Mouse (Mus musculus): ENCODE results near the gene Slc16a4.
"Not testable (repeated sequence)": the region's sequence is repeated elsewhere in the genome, so short reads cannot be mapped to it uniquely, and the experiment has no call there.

Slc16a4 gene

GRCm38 (mm10) chr3:107295672-107296360 lies 4.8 kb downstream of the Slc16a4 start:
- DNase-seq (ENCODE audit: low spot score in 2 of 2): no peak

GRCm38 (mm10) chr3:107296917-107297316 lies 5.9 kb downstream of the Slc16a4 start:
- DNase-seq (ENCODE audit: low spot score in 2 of 2): not testable (repeated sequence)

GRCm38 (mm10) chr3:107317338-107317737 lies 26.3 kb downstream of the Slc16a4 start:
- DNase-seq (ENCODE audit: low spot score in 2 of 2): no peak

GRCm38 (mm10) chr3:107321141-107321540 lies 30.1 kb downstream of the Slc16a4 start:
- DNase-seq (ENCODE audit: low spot score in 2 of 2): no peak

GRCm38 (mm10) chr3:107321776-107322175 lies 30.7 kb downstream of the Slc16a4 start:
- DNase-seq (ENCODE audit: low spot score in 2 of 2): no peak

- DNase-seq (ENCODE audit: low spot score in 2 of 2): no peak
Observed at GRCm38 (mm10) chr3:107326442-107326841, 35.4 kb downstream of the Slc16a4 start.

GRCm38 (mm10) chr3:107330503-107331424 lies 39.7 kb downstream of the Slc16a4 start:
- no peak for DNase-seq (ENCODE audit: low spot score in 2 of 2)

GRCm38 (mm10) chr3:107331746-107332126 lies 40.7 kb downstream of the Slc16a4 start:
- no peak for DNase-seq (ENCODE audit: low spot score in 2 of 2)

- DNase-seq (ENCODE audit: low spot score in 2 of 2): peak; percentile 58 to 66
Observed at GRCm38 (mm10) chr3:107332127-107332959, 41.3 kb downstream of the Slc16a4 start.

- peak; percentile 94 to 98 for DNase-seq (ENCODE audit: low spot score in 2 of 2)
Observed at GRCm38 (mm10) chr3:107332960-107333380, 41.9 kb downstream of the Slc16a4 start.

GRCm38 (mm10) chr3:107333381-107334201 lies 42.6 kb downstream of the Slc16a4 start, which contains the start of gene Rbm15:
TSS of gene Rbm15 (minus strand) at chr3:107333673.
- DNase-seq (ENCODE audit: low spot score in 2 of 2): peak; percentile 96 to 100

GRCm38 (mm10) chr3:107334202-107334934 lies 43.3 kb downstream of the Slc16a4 start:
- no peak for DNase-seq (ENCODE audit: low spot score in 2 of 2)

GRCm38 (mm10) chr3:107343971-107344370 lies 52.9 kb downstream of the Slc16a4 start:
- DNase-seq (ENCODE audit: low spot score in 2 of 2): no peak

GRCm38 (mm10) chr3:107345033-107345725 lies 54.1 kb downstream of the Slc16a4 start:
- no peak for DNase-seq (ENCODE audit: low spot score in 2 of 2)

- DNase-seq (ENCODE audit: low spot score in 2 of 2): peak in 1 of 2 experiments; percentile 24
Observed at GRCm38 (mm10) chr3:107349006-107349405, 58.0 kb downstream of the Slc16a4 start.

- DNase-seq (ENCODE audit: low spot score in 2 of 2): no peak
Observed at GRCm38 (mm10) chr3:107351706-107352105, 60.7 kb downstream of the Slc16a4 start.

- no peak for DNase-seq (ENCODE audit: low spot score in 2 of 2)
Observed at GRCm38 (mm10) chr3:107355618-107356260, 64.7 kb downstream of the Slc16a4 start.

- peak; percentile 80 to 88 for DNase-seq (ENCODE audit: low spot score in 2 of 2)
Observed at GRCm38 (mm10) chr3:107356964-107357441, 66.0 kb downstream of the Slc16a4 start.

GRCm38 (mm10) chr3:107357700-107358234 lies 66.7 kb downstream of the Slc16a4 start:
- DNase-seq (ENCODE audit: low spot score in 2 of 2): no peak
